ENCODE assay signal across 8 mouse cellular contexts in genomic region chr13:89739696-89740242, GRCm38 (mm10). TPM values are rescaled to one million over a fixed set of nuclear protein-coding genes. Genes with fewer than 3 reads are reported as not detected.
DNase-seq lines count a peak whose midpoint lies in the region; ATAC-seq and TF ChIP-seq lines count a peak whose summit lies in the region.

No protein-coding gene starts in this region.

- no peaks in the 10 kb centered on the region for H3K27me3 ChIP-seq in heart, embryonic 15.5 days
- peaks cover 33% of the 10 kb centered on the region for H3K27me3 ChIP-seq in G1E (ENCODE audit: insufficient read depth, low read length)
- no peaks in the 10 kb centered on the region for H3K27me3 ChIP-seq in forebrain, embryonic 14.5 days (replicated peaks; ENCODE audit: control insufficient read depth, insufficient read depth, low read length)
- H3K27me3 ChIP-seq in liver, embryonic 13.5 days = peaks cover 62% of the 10 kb centered on the region
- no peaks in the 10 kb centered on the region for H3K27me3 ChIP-seq in stomach, postnatal 0 days (ENCODE audit: control insufficient read depth, insufficient read depth, low read length)

- peak overlapping the region; percentile 74 for H3K9ac ChIP-seq in heart, embryonic 15.5 days
- peak overlapping the region; percentile 74 for H3K9ac ChIP-seq in forebrain, embryonic 14.5 days (ENCODE audit: low read length)
- H3K9ac ChIP-seq in liver, embryonic 13.5 days = peak overlapping the region; percentile 59
- peak overlapping the region; percentile 63 for H3K9ac ChIP-seq in stomach, postnatal 0 days (ENCODE audit: low read length)

- TF ChIP-seq CTCF in G1E (IDR thresholded peaks at IDR 0.05; ENCODE audit: low read depth, low read length) = no peak
- TF ChIP-seq CTCF in stomach, postnatal 0 days (IDR thresholded peaks at IDR 0.05; ENCODE audit: low read depth) = no peak

- WGBS in heart, embryonic 15.5 days = under 1% methylated on average over 24 of the region's 24 CpGs
- under 1% methylated on average over 24 of the region's 24 CpGs for WGBS in forebrain, embryonic 14.5 days
- WGBS in liver, embryonic 13.5 days (ENCODE audit: insufficient replicate concordance) = under 1% methylated on average over 24 of the region's 24 CpGs
- under 1% methylated on average over 24 of the region's 24 CpGs for WGBS in stomach, postnatal 0 days

- ATAC-seq in heart, embryonic 15.5 days (replicated peaks; ENCODE audit: insufficient number of reproducible peaks, insufficient read depth, low FRiP score, low read depth) = no peak
- 0 out of 2 replicates have a peak, but pooled peaks have one; percentile 37 for ATAC-seq in G1E (ENCODE audit: extremely low read depth, insufficient number of reproducible peaks, low FRiP score, poor library complexity, severe bottlenecking)
- peak; percentile 27 for ATAC-seq in forebrain, embryonic 14.5 days
- ATAC-seq in liver, embryonic 13.5 days (ENCODE audit: low read depth) = peak; percentile 43
- ATAC-seq in stomach, postnatal 0 days (ENCODE audit: low FRiP score, low TSS enrichment) = no peak
- no peak for ATAC-seq in erythroid progenitor cell, adult 5-6 weeks (replicated peaks; ENCODE audit: low FRiP score, poor library complexity, severe bottlenecking)

- DNase-seq in heart, adult 9 months (ENCODE audit: low spot score in 2 of 2) = no peak
- no peak for DNase-seq in G1E (ENCODE audit: low spot score)
- no peak for DNase-seq in forebrain, embryonic 14.5 days (ENCODE audit: low spot score)
- DNase-seq in liver, embryonic 13.5 days = no peak
- DNase-seq in stomach, postnatal 0 days (ENCODE audit: low spot score) = peak; percentile 17
- no peak for DNase-seq in layer of hippocampus, adult 18-20 months (ENCODE audit: low spot score in 2 of 2)

- H3K9me3 ChIP-seq in heart, embryonic 15.5 days (replicated peaks) = no peaks in the 10 kb centered on the region
- no peaks in the 10 kb centered on the region for H3K9me3 ChIP-seq in G1E (replicated peaks)
- H3K9me3 ChIP-seq in forebrain, embryonic 14.5 days (replicated peaks; ENCODE audit: control insufficient read depth, low read length) = no peaks in the 10 kb centered on the region
- H3K9me3 ChIP-seq in liver, embryonic 13.5 days (replicated peaks) = no peaks in the 10 kb centered on the region
- H3K9me3 ChIP-seq in stomach, postnatal 0 days (ENCODE audit: control insufficient read depth, low read length) = no peaks in the 10 kb centered on the region

- peak overlapping the region; percentile 96 for H3K27ac ChIP-seq in heart, embryonic 15.5 days
- H3K27ac ChIP-seq in forebrain, embryonic 14.5 days (ENCODE audit: low read depth, low read length) = peak overlapping the region; percentile 88
- H3K27ac ChIP-seq in liver, embryonic 13.5 days = no peak overlapping the region; the same call in 1 of the 2 replicates
- peak overlapping the region; percentile 88 for H3K27ac ChIP-seq in stomach, postnatal 0 days (replicated peaks)

- TF ChIP-seq EP300 in stomach, postnatal 0 days (optimal IDR thresholded peaks at IDR 0.05) = no peak

- peak overlapping the region; percentile 93 for H3K4me2 ChIP-seq in heart, embryonic 15.5 days
- H3K4me2 ChIP-seq in forebrain, embryonic 14.5 days (ENCODE audit: low read length) = peak overlapping the region; percentile 93
- H3K4me2 ChIP-seq in liver, embryonic 13.5 days = peak overlapping the region; percentile 79
- peak overlapping the region; percentile 98 for H3K4me2 ChIP-seq in stomach, postnatal 0 days (replicated peaks; ENCODE audit: low read depth)

- peak overlapping the region; percentile 81 for H3K4me3 ChIP-seq in heart, embryonic 15.5 days
- H3K4me3 ChIP-seq in G1E (ENCODE audit: low read depth, low read length) = peak overlapping the region; percentile 69
- H3K4me3 ChIP-seq in forebrain, embryonic 14.5 days (ENCODE audit: low read depth, low read length) = peak overlapping the region; percentile 54
- H3K4me3 ChIP-seq in liver, embryonic 13.5 days (replicated peaks) = peak overlapping the region; percentile 65
- H3K4me3 ChIP-seq in stomach, postnatal 0 days (ENCODE audit: low read depth, low read length) = peak overlapping the region; percentile 60

- no peaks in the 10 kb centered on the region for H3K36me3 ChIP-seq in heart, embryonic 15.5 days
- H3K36me3 ChIP-seq in G1E (replicated peaks) = no peaks in the 10 kb centered on the region
- H3K36me3 ChIP-seq in forebrain, embryonic 14.5 days (ENCODE audit: control insufficient read depth, insufficient read depth, low read length) = no peaks in the 10 kb centered on the region
- no peaks in the 10 kb centered on the region for H3K36me3 ChIP-seq in liver, embryonic 13.5 days
- H3K36me3 ChIP-seq in stomach, postnatal 0 days (ENCODE audit: control insufficient read depth, insufficient read depth, low read length) = no peaks in the 10 kb centered on the region

- peaks cover 30% of the 10 kb centered on the region for H3K4me1 ChIP-seq in heart, embryonic 15.5 days (replicated peaks)
- peaks cover 20% of the 10 kb centered on the region for H3K4me1 ChIP-seq in G1E (ENCODE audit: insufficient read depth, low read depth, low read length)
- H3K4me1 ChIP-seq in forebrain, embryonic 14.5 days (ENCODE audit: control insufficient read depth, insufficient read depth, low read length) = peaks cover 5% of the 10 kb centered on the region
- peaks cover 32% of the 10 kb centered on the region for H3K4me1 ChIP-seq in liver, embryonic 13.5 days (replicated peaks)
- peaks cover 2% of the 10 kb centered on the region for H3K4me1 ChIP-seq in stomach, postnatal 0 days (replicated peaks; ENCODE audit: control insufficient read depth, insufficient read depth)

RNA-seq across cellular contexts. Expression of gene Vcan, which starts 2.5 kb away (rescaled TPM):
- polyA plus RNA-seq in heart, embryonic 15.5 days (2015; fragmentation: Nextera tagmentation; extraction: Ambion mirVana) = 49.3 and 49.4 TPM in 2 replicates
- not detected in 2 replicates for total RNA-seq in G1E (2014; fragmentation: Nextera tagmentation)
- 0.06 and 0.22 TPM in 2 replicates for total RNA-seq in G1E (2017)
- not detected in 2 replicates for polyA plus RNA-seq in G1E (2012)
- 41.4 and 51.4 TPM in 2 replicates for polyA plus RNA-seq in forebrain, embryonic 14.5 days (2014; fragmentation: Nextera tagmentation; extraction: Ambion mirVana)
- polyA plus RNA-seq in liver, embryonic 13.5 days (2015; fragmentation: Nextera tagmentation; extraction: Ambion mirVana) = 1.8 and 2.0 TPM in 2 replicates
- polyA plus RNA-seq in stomach, postnatal 0 days (2015; fragmentation: Nextera tagmentation; extraction: Ambion mirVana) = 7.6 and 10.0 TPM in 2 replicates
- total RNA-seq in erythroid progenitor cell, adult 5-6 weeks (2015; ENCODE audit: low replicate concordance) = under 0.01 and 10.1 TPM in 2 replicates
- 0.45 and 0.90 TPM in 2 replicates for total RNA-seq in erythroid progenitor cell, adult 5-6 weeks (2017; ENCODE audit: low replicate concordance)
- 10 to 100 TPM; 14.2 to 14.9 TPM for total RNA-seq in layer of hippocampus, adult 18-20 months (2021)

Comparison
In these comparisons a context has a peak if more than half of its experiments do, and no peak if none do; other contexts are left out.
1. ATAC-seq: peak in G1E (single experiment), forebrain, embryonic 14.5 days (single experiment) and liver, embryonic 13.5 days (single experiment); none in heart, embryonic 15.5 days (single experiment), stomach, postnatal 0 days (single experiment) and erythroid progenitor cell, adult 5-6 weeks (single experiment).
2. Peak in every context shown above with its lines, with median percentiles within 50 percentile points of each other: H3K4me2 ChIP-seq, H3K4me3 ChIP-seq and H3K9ac ChIP-seq.